Mouse (Mus musculus): ENCODE data around the gene Cblb. TPM values are rescaled to one million over a fixed set of nuclear protein-coding genes. Genes with fewer than 3 reads are reported as not detected.

The Cblb gene
- polyA plus RNA-seq, 1 experiment from 2014 or later, result 19.3 TPM

DNA sequence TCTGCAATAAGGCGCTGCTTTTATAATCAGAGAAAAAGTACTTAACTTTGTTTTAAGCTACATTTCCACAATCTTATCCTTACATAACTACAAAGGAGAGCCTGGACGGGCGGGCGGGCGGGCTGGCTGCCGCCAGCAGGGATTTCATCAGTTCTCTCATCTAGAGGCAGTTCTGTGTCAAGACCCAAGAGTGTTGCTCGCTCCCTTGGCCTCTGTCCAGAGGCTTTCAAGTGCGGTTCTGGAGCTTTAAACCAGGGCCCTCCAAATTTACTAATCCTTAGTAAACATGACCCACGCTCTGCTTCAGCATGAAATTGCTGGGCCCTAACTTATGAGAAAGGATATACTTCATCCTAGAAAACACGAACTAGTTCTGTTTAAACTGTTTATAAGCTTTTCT is 155.7 kb downstream of the Cblb start:
- Histone ChIP-seq H3K9ac (no peak overlapping the region), H3K4me1 (no peaks in the 10 kb centered on the region), H3K27me3 (no peaks in the 10 kb centered on the region), H3K4me2 (no peak overlapping the region), H3K36me3 (peaks cover 67% of the 10 kb centered on the region), H3K27ac (no peak overlapping the region), H3K9me3 (replicated peaks) (no peaks in the 10 kb centered on the region), H3K4me3 (replicated peaks) (no peak overlapping the region)
- 61% methylated on average over 10 of the region's 10 CpGs for WGBS
- ATAC-seq (replicated peaks; ENCODE audit: low FRiP score), result no peak

DNA sequence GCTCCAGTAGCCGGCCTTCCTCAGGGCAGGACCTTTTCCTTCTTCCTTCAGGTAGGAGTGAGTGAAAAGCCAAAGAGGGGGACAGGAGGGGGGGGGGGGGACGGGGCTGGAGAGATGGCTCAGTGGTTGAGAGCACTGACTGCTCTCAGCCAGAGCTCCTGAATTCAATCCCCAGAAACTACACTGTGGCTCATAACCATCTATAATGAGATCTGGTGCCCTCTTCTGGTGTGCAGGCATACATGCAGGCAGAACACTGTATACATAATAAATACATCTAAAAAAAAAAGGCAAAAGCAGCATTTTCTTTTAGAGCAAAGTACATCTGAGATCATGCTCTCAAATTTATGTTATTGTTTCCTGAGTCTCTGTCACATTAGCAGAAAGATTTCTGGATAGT is 158.1 kb downstream of the Cblb start:
- Histone ChIP-seq H3K9me3 (replicated peaks) (no peaks in the 10 kb centered on the region), H3K4me3 (replicated peaks) (no peak overlapping the region), H3K36me3 (peaks cover 71% of the 10 kb centered on the region), H3K4me2 (no peak overlapping the region), H3K4me1 (no peaks in the 10 kb centered on the region), H3K27ac (no peak overlapping the region), H3K27me3 (no peaks in the 10 kb centered on the region), H3K9ac (no peak overlapping the region)
- WGBS, result 60% methylated on average over 1 of the region's 2 CpGs
- ATAC-seq (replicated peaks; ENCODE audit: low FRiP score), result no peak

DNA sequence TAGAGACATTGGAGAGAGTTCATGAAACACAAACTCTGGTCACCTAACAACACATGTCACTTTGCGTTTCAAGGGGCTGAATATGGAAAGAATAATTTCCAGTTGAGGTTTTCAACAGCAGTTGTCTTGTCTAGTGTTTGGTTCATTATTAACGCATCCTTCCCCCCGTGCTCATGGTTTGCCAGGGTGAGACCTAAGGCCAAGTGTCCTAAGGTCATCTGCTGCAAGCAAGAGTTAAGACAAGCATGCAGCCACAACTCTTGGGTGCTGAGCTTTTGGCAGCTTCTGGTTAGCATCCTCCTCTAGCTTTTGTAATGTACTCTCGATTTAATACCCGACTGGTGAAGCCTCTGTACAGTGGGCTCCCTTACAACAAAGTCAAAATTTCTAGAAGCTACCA is 159.7 kb downstream of the Cblb start:
- Histone ChIP-seq H3K9me3 (replicated peaks) (no peaks in the 10 kb centered on the region), H3K9ac (no peak overlapping the region), H3K4me3 (replicated peaks) (no peak overlapping the region), H3K27ac (no peak overlapping the region), H3K4me1 (no peaks in the 10 kb centered on the region), H3K27me3 (no peaks in the 10 kb centered on the region), H3K4me2 (no peak overlapping the region), H3K36me3 (peaks cover 72% of the 10 kb centered on the region)
- no peak for ATAC-seq (replicated peaks; ENCODE audit: low FRiP score)
- WGBS, result 82% methylated on average over 5 of the region's 5 CpGs

DNA sequence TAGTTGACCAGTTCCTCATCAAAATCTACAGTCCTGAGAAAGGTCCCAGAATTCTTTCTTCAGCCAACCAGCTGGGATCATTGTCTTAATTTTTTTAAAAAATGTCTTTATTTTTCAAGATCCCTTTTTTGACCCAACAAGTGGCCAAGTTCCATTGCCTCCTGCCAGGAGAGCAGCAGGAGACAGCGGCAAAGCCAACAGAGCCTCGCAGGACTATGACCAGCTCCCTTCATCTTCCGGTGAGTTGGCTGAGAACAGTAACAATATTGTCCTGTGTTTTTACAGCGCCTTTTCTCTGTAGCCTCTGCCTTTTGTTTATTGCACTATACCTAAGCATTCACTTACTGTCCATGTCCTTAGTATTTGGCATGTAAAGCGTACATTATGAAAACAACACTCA is 163.0 kb downstream of the Cblb start:
- Histone ChIP-seq H3K36me3 (peaks cover 67% of the 10 kb centered on the region), H3K4me3 (replicated peaks) (no peak overlapping the region), H3K27me3 (no peaks in the 10 kb centered on the region), H3K4me1 (no peaks in the 10 kb centered on the region), H3K9me3 (replicated peaks) (no peaks in the 10 kb centered on the region), H3K4me2 (no peak overlapping the region), H3K27ac (no peak overlapping the region), H3K9ac (no peak overlapping the region)
- WGBS, result 96% methylated on average over 5 of the region's 5 CpGs
- no peak for ATAC-seq (replicated peaks; ENCODE audit: low FRiP score)

DNA sequence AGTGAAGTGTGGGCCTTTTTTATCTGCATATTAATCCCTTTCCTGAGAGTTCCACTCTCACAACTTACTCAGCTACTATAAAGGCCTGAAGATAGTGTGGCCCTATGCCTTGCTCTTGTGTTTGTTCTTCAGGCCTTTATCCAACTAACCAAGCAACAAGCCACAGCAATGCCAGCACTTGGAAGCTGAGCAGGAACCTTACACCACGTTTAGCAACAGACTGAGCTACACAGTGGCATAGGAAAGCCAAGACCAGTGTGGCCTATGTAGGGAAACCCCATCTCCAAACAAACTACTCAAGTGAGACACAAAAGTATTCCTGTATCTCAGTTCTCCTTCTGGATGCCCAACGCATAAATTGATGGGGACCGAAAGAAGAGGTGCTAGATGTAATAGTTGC is 163.8 kb downstream of the Cblb start:
- no peak overlapping the region for H3K4me2 ChIP-seq
- H3K36me3 ChIP-seq, result peaks cover 60% of the 10 kb centered on the region
- H3K27me3 ChIP-seq, result no peaks in the 10 kb centered on the region
- no peak overlapping the region for H3K27ac ChIP-seq
- no peaks in the 10 kb centered on the region for H3K9me3 ChIP-seq (replicated peaks)
- no peak overlapping the region for H3K4me3 ChIP-seq (replicated peaks)
- WGBS, result 83% methylated on average over 3 of the region's 3 CpGs
- ATAC-seq (replicated peaks; ENCODE audit: low FRiP score), result no peak
- H3K4me1 ChIP-seq, result no peaks in the 10 kb centered on the region
- no peak overlapping the region for H3K9ac ChIP-seq

DNA sequence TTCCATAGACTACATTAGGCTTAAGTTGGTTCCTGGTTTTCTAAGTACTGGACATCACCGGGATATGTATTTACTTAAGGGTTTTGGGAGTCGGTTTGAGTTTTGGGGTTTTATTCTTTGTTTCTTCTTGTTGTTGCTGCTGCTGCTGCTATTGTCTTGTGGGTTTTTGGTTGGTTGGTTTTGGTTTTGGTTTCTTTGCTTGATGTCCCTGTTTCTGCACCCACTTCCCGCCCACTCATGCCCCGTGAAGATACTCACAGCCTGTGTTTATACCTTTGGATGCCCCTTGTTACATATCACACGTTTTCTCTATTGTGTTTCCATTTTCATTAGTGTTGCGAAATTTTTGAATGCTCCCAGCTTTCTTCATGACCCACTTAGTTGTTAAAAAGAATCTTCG is 169.1 kb downstream of the Cblb start:
- H3K9ac ChIP-seq, result no peak overlapping the region
- no peaks in the 10 kb centered on the region for H3K9me3 ChIP-seq (replicated peaks)
- no peak overlapping the region for H3K4me3 ChIP-seq (replicated peaks)
- WGBS, result 91% methylated on average over 7 of the region's 7 CpGs
- no peaks in the 10 kb centered on the region for H3K27me3 ChIP-seq
- H3K27ac ChIP-seq, result no peak overlapping the region
- H3K36me3 ChIP-seq, result peaks cover 44% of the 10 kb centered on the region
- H3K4me1 ChIP-seq, result no peaks in the 10 kb centered on the region
- no peak for ATAC-seq (replicated peaks; ENCODE audit: low FRiP score)
- no peak overlapping the region for H3K4me2 ChIP-seq

DNA sequence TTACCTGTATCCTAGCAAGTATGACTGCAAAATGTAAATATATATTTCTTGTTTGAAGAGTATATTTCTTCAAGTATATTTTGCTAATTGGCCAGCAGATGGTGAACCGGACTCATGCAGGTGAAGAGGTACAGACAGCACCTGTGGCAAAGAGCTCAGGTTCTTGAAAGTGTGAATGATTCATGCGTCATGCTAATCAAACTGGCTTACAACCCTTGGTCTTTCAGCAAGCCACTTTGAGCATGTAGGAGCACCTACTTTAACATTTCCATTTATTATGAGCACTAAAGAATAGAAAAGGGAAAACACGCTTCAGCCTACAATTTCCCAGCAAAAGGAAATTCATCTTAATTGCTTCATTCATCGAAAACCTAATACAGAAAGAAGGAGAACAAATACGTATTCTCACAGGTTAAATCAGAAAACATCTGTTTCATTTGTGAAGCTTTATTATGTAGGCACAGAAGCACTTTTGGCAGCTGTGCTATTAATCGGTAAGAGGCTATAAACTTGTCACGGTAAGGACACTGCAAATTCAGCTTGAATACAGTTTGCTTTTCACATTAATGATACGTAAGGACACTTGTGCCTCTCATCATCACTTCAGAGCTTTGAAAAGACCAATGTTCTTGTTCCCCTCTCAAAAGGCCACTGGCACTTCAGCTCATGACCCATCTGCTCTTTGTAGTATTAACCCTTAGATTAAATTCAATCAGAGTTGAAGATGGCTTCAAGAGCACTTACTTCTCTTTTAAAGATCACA is 180.0 kb downstream of the Cblb start:
- H3K27ac ChIP-seq, result no peak overlapping the region
- no peaks in the 10 kb centered on the region for H3K27me3 ChIP-seq
- no peaks in the 10 kb centered on the region for H3K4me1 ChIP-seq
- no peak overlapping the region for H3K4me2 ChIP-seq
- H3K4me3 ChIP-seq (replicated peaks), result no peak overlapping the region
- H3K9ac ChIP-seq, result no peak overlapping the region
- 72% methylated on average over 8 of the region's 8 CpGs for WGBS
- ATAC-seq (replicated peaks; ENCODE audit: low FRiP score), result no peak
- H3K9me3 ChIP-seq (replicated peaks), result no peaks in the 10 kb centered on the region
- peaks cover 13% of the 10 kb centered on the region for H3K36me3 ChIP-seq

DNA sequence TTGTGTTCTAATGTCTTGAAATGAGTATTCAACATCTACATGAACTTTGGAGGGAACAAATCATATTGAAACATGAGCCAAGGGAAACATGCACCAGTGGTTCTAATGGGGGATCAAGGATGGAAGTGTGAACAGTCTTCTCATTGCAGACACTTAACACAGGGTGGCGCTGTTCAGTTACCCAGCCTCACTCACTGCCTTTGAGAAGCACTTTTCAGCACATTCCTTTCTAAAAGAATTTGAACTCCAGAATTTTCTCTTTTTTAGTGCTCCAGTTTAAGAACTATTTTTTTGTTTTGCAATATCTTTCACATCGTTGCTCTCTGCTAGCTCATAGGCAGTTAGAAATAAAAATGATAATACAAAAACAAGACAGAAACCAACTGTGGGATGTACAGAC is 188.0 kb downstream of the Cblb start:
- 0 out of 2 replicates have a peak, but pooled peaks have one; percentile 49 for ATAC-seq (replicated peaks; ENCODE audit: low FRiP score)
- no peak overlapping the region for H3K4me3 ChIP-seq (replicated peaks)
- no peaks in the 10 kb centered on the region for H3K36me3 ChIP-seq
- H3K9ac ChIP-seq, result no peak overlapping the region
- H3K4me2 ChIP-seq, result no peak overlapping the region
- no peaks in the 10 kb centered on the region for H3K27me3 ChIP-seq
- H3K9me3 ChIP-seq (replicated peaks), result no peaks in the 10 kb centered on the region
- no peaks in the 10 kb centered on the region for H3K4me1 ChIP-seq
- 13% methylated on average over 2 of the region's 2 CpGs for WGBS
- no peak overlapping the region for H3K27ac ChIP-seq

DNA sequence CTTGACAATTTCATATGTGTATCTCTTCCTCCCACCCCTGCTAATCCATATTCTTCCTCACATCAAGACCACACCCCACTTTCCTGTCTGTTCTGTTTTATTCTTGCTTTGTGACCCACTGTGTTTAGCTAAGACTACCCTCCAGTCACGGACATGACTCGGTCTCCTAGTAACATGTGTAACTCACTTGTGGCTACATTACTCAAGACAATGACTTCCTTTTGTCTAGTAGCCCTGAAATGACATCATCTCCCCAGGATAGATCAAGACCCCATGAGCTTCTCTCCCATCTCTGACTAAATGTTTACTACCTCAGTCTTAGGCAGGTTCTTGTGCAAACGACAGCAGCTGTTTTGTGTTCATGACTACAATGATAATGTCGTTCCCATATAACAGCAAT is 191.9 kb downstream of the Cblb start:
- no peaks in the 10 kb centered on the region for H3K9me3 ChIP-seq (replicated peaks)
- no peak overlapping the region for H3K9ac ChIP-seq
- no peak for ATAC-seq (replicated peaks; ENCODE audit: low FRiP score)
- H3K4me1 ChIP-seq, result no peaks in the 10 kb centered on the region
- no peak overlapping the region for H3K4me2 ChIP-seq
- no peak overlapping the region for H3K27ac ChIP-seq
- H3K36me3 ChIP-seq, result no peaks in the 10 kb centered on the region
- no peak overlapping the region for H3K4me3 ChIP-seq (replicated peaks)
- H3K27me3 ChIP-seq, result no peaks in the 10 kb centered on the region
- WGBS, result 78% methylated on average over 4 of the region's 4 CpGs

DNA sequence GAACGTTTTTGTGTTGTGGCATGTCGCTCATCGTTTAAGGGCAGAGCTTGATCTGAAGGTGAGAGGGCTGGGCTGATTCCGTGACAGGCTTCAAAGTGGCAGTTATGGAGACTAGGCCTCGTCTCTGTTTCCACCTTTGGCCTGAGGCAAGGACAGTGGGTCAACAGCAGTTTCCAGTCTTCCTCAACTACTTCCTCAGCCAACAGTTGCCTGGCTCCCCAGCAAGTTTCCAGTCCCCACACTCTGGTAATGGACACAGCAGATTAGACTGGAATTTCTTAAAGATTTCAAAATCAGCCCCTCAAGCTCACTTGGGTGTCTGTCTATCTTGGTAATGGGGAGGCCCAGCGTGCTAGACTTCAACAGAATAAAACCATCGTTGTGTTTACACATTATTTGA is 198.4 kb downstream of the Cblb start:
- Histone ChIP-seq H3K4me1 (no peaks in the 10 kb centered on the region), H3K9ac (no peak overlapping the region), H3K4me3 (replicated peaks) (no peak overlapping the region), H3K27ac (no peak overlapping the region), H3K9me3 (replicated peaks) (no peaks in the 10 kb centered on the region), H3K36me3 (no peaks in the 10 kb centered on the region), H3K4me2 (no peak overlapping the region), H3K27me3 (no peaks in the 10 kb centered on the region)
- ATAC-seq (replicated peaks; ENCODE audit: low FRiP score), result no peak
- 64% methylated on average over 7 of the region's 7 CpGs for WGBS

DNA sequence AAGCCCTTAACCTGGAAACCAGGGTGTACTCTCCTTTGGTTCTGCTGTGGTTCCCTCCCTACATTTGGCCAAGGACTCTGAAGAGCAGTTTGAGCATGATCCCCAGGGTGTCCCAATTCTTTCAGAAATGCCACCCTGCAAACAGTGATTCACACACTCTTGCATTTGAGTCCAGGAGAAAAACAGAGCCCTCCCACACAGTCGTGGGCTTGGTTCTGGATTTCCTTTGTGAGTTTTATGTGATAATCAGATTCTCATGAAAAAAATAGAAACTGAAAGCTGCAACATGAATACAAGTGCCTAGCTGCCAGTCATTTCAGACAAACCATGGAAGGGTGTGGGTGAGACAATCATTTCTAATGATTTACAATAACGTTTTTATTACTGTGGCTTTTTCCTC is 198.9 kb downstream of the Cblb start:
- no peaks in the 10 kb centered on the region for H3K36me3 ChIP-seq
- no peak overlapping the region for H3K4me3 ChIP-seq (replicated peaks)
- no peak overlapping the region for H3K9ac ChIP-seq
- H3K4me2 ChIP-seq, result no peak overlapping the region
- 62% methylated on average over 2 of the region's 2 CpGs for WGBS
- H3K4me1 ChIP-seq, result no peaks in the 10 kb centered on the region
- no peak for ATAC-seq (replicated peaks; ENCODE audit: low FRiP score)
- no peaks in the 10 kb centered on the region for H3K27me3 ChIP-seq
- no peak overlapping the region for H3K27ac ChIP-seq
- no peaks in the 10 kb centered on the region for H3K9me3 ChIP-seq (replicated peaks)

DNA sequence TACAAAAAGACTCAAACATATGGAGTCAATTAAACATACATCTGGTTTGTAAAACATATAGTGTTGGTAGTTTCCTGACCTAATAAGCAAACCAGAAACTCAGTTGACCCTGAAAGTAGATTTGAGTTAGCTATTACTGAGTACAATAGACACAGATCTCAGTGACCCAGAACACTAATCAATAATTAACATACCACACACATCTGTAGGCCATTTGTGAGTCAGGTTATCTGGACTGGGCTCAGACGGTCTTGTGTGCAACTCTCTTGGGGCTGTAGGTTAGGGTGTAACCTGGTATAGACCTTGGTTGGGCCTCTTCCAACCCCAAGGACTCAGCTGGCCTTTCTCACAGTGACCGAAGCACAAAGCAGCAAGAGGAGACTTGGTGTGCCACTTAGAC is 211.1 kb downstream of the Cblb start:
- Histone ChIP-seq H3K9ac (no peak overlapping the region), H3K36me3 (no peaks in the 10 kb centered on the region), H3K27me3 (no peaks in the 10 kb centered on the region), H3K4me2 (no peak overlapping the region), H3K27ac (peak overlapping the region; percentile 54; the same call in 1 of the 2 replicates), H3K4me3 (replicated peaks) (no peak overlapping the region), H3K9me3 (replicated peaks) (no peaks in the 10 kb centered on the region), H3K4me1 (no peaks in the 10 kb centered on the region)
- peak; percentile 92 for ATAC-seq (replicated peaks; ENCODE audit: low FRiP score)
- WGBS, result 76% methylated on average over 2 of the region's 2 CpGs

DNA sequence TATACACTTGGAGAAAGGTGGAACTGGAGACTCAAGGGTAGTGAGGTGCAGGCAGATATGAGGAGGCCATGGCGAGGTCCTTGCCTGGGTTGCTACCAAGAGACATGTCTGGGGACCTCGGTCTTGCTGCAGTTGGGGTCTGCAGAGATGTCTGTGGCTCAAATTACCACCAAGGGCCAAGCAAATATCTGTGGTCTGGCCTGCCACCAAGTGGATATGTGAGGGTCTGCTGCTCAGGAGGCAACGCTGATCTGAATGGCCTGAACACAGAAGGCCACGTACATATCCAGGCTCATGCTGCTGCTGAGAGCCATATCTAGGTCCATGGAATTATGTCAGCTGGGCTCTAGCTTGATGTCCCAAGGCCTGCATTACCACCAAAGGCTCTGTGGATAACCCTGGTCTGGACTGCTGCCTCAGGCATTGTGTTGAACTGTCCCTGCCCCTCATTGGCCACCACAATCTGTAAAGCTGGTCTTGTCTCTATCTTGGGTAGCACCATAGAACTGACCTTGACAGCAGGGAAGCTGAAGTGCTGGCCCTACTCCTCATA is 212.5 kb downstream of the Cblb start:
- Histone ChIP-seq H3K4me1 (no peaks in the 10 kb centered on the region), H3K36me3 (no peaks in the 10 kb centered on the region), H3K9me3 (replicated peaks) (no peaks in the 10 kb centered on the region), H3K27ac (no peak overlapping the region), H3K4me3 (replicated peaks) (no peak overlapping the region), H3K27me3 (no peaks in the 10 kb centered on the region), H3K4me2 (no peak overlapping the region), H3K9ac (no peak overlapping the region)
- WGBS, result 75% methylated on average over 4 of the region's 4 CpGs
- ATAC-seq (replicated peaks; ENCODE audit: low FRiP score), result 0 out of 2 replicates have a peak, but pooled peaks have one; percentile 19

Measured in kidney, embryonic 15.5 days (tissue).